Mouse (Mus musculus): ENCODE data around the gene Zscan4f. TPM values are rescaled to one million over a fixed set of nuclear protein-coding genes. Genes with fewer than 3 reads are reported as not detected.
"Not testable (repeated sequence)": the region's sequence is repeated elsewhere in the genome, so short reads cannot be mapped to it uniquely, and the experiment has no call there.

Gene Zscan4f
- not detected in 2 replicates for polyA plus RNA-seq (2015; fragmentation: Nextera tagmentation; extraction: Ambion mirVana)

DNA sequence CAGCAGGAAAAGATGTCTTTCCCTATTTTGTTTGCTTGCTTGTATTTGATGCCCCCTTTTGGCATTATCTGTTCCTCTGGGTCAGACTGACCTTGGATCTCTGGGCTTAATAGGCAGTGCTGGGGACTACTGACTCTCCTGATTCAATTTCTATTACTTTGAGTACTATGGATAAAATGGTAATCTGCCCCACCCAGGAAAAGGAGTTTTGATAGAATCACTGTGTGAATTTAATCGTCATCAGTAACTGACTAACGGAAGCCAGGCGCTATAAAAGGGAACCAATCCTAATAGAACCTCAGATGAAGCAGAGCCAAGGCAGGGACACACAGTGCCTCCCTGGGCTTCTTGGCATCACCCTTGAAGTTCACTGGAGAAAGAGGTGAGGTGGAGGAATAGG is at the start of gene Zscan4f:
Gene Zscan4f (plus strand): TSS at position 301 of the 400 bp plus-strand sequence.
- not testable (repeated sequence) for H3K4me3 ChIP-seq (ENCODE audit: low read depth, low read length); H3K36me3 ChIP-seq (ENCODE audit: control insufficient read depth, insufficient read depth); H3K27ac ChIP-seq (ENCODE audit: low read length); ATAC-seq (ENCODE audit: low read depth); H3K9me3 ChIP-seq (replicated peaks; ENCODE audit: control insufficient read depth, low read length); H3K9ac ChIP-seq (ENCODE audit: low read depth, low read length); H3K4me1 ChIP-seq (ENCODE audit: control insufficient read depth, low read depth, low read length); H3K4me2 ChIP-seq (ENCODE audit: low read depth, low read length); H3K27me3 ChIP-seq (ENCODE audit: control insufficient read depth, insufficient read depth, low read depth, low read length)
- 56% methylated on average over 3 of the region's 3 CpGs for WGBS (ENCODE audit: insufficient replicate concordance)

DNA sequence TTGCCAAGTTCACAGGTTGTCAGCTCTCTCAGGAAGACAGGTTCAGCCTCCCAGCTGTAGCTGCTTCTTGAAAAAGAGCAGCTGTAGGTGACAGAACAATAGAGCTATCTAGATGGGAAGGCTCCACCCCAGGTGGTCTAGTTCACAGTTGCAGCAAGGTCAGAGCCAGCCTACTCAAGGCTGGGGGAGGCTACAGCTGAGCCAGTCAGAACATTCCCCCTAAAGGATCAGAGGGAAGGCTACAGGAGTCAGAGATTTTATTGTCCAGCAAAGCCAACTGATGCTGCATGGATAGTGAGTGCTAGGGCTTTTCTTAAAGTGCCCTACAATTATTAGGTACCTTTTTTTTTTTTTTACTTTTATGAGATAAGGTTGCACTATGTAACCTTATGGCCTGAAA is 13.1 kb upstream of the Zscan4f start:
- H3K4me2 ChIP-seq (ENCODE audit: low read depth, low read length); H3K4me3 ChIP-seq (ENCODE audit: low read depth, low read length); H3K9me3 ChIP-seq (replicated peaks; ENCODE audit: control insufficient read depth, low read length); H3K27me3 ChIP-seq (ENCODE audit: control insufficient read depth, insufficient read depth, low read depth, low read length); H3K36me3 ChIP-seq (ENCODE audit: control insufficient read depth, insufficient read depth); H3K27ac ChIP-seq (ENCODE audit: low read length); H3K4me1 ChIP-seq (ENCODE audit: control insufficient read depth, low read depth, low read length); ATAC-seq (ENCODE audit: low read depth); H3K9ac ChIP-seq (ENCODE audit: low read depth, low read length): not testable (repeated sequence)

Small RNA genes lying within 50 kb of the gene (microRNA-seq; reads per million reads assigned to microRNA genes)
- not detected for gene Gm23087

Other genes starting within 250 kb of the Zscan4f start
- not detected in 2 replicates for gene Zscan4d, start 231.8 kb upstream of the Zscan4f start, polyA plus RNA-seq (2015; fragmentation: Nextera tagmentation; extraction: Ambion mirVana)
- not detected in 2 replicates for gene Zscan4e, start 87.2 kb upstream of the Zscan4f start, polyA plus RNA-seq (2015; fragmentation: Nextera tagmentation; extraction: Ambion mirVana)
- gene Zscan4-ps2, start 116.4 kb downstream of the Zscan4f start, polyA plus RNA-seq (2015; fragmentation: Nextera tagmentation; extraction: Ambion mirVana): not detected in 2 replicates
- not detected in 2 replicates for gene Zscan4-ps3, start 211.4 kb downstream of the Zscan4f start, polyA plus RNA-seq (2015; fragmentation: Nextera tagmentation; extraction: Ambion mirVana)